10 mouse cellular contexts compared by ENCODE assay signal in genomic region chr8:115095548-115095947, GRCm38 (mm10).
DNase-seq lines count a peak whose midpoint lies in the region; TF ChIP-seq lines count a peak whose summit lies in the region.
"Had no signal": no experiment of that assay in that cellular context is flagged by ENCODE, and none has a peak within 500 bp of the region (broad histone marks: within the 10 kb centered on the region; RNA-seq: fewer than 3 reads in every experiment).

No protein-coding gene starts in this region.

- intact Hi-C loops in gastrocnemius, adult 2 months (cut with DNase I): loop anchor here (2.0 kb wide), 1 partner anchor 613 kb away; no protein-coding TSS in a partner anchor

- TF ChIP-seq CTCF in gastrocnemius, adult 2 months (IDR thresholded peaks at IDR 0.05): peak; percentile 78
- TF ChIP-seq CTCF in brain, embryonic 14.5 days (IDR thresholded peaks at IDR 0.05; ENCODE audit: borderline replicate concordance, extremely low read depth, insufficient read depth, insufficient read length): peak; percentile 58; the same call in 1 of the 2 replicates

- no peaks in the 10 kb centered on the region for H3K36me3 ChIP-seq in splenic B cell, adult 2 months (ENCODE audit: control insufficient read depth, insufficient read depth, low read length, poor library complexity, severe bottlenecking)
- H3K36me3 ChIP-seq: heart, embryonic 15.5 days had no signal

- H3K27me3 ChIP-seq in splenic B cell, adult 2 months (ENCODE audit: control insufficient read depth, insufficient read depth, low read length, poor library complexity, severe bottlenecking): no peaks in the 10 kb centered on the region
- H3K27me3 ChIP-seq: heart, embryonic 15.5 days; megakaryocyte, embryonic 14.5 days had no signal

- peak; percentile 37 for DNase-seq in gastrocnemius, adult 2 months
- no peak for DNase-seq in gastrocnemius, postnatal 25 days
- DNase-seq in right cerebral cortex, adult 18-20 months: peak; percentile 9
- no peak for DNase-seq in right cerebral cortex, postnatal 36 days (ENCODE audit: low spot score in 2 of 2)
- DNase-seq in brain, embryonic 14.5 days (ENCODE audit: low read depth): no peak
- peak; percentile 19 for DNase-seq in kidney, postnatal 14 days
- DNase-seq in splenic B cell, adult 2 months (ENCODE audit: low read depth, low spot score): peak; percentile 64
- no peak for DNase-seq in right cerebral cortex, postnatal 4 days

- no peak overlapping the region for H3K4me3 ChIP-seq in gastrocnemius, adult 2 months
- H3K4me3 ChIP-seq: heart, embryonic 15.5 days; megakaryocyte, embryonic 14.5 days had no signal

- no peak overlapping the region for H3K27ac ChIP-seq in gastrocnemius, adult 2 months
- H3K27ac ChIP-seq: heart, embryonic 15.5 days had no signal

- no peak for TF ChIP-seq POLR2A in brain, embryonic 14.5 days (IDR thresholded peaks at IDR 0.05; ENCODE audit: borderline replicate concordance, extremely low read depth, insufficient read depth, insufficient read length, poor library complexity, severe bottlenecking)

Comparison
In these comparisons a context has a peak if more than half of its experiments do, and no peak if none do; other contexts are left out.
1. DNase-seq: peak in gastrocnemius, adult 2 months (single experiment), right cerebral cortex, adult 18-20 months (single experiment), kidney, postnatal 14 days (single experiment) and splenic B cell, adult 2 months (single experiment); none in gastrocnemius, postnatal 25 days (single experiment), right cerebral cortex, postnatal 36 days (0 of 2), brain, embryonic 14.5 days (single experiment) and right cerebral cortex, postnatal 4 days (single experiment).